Mouse (Mus musculus) left cerebral cortex, postnatal 14 days (tissue): ENCODE measurements around the gene Gzma. TPM values are rescaled to one million over a fixed set of nuclear protein-coding genes. Genes with fewer than 3 reads are reported as not detected.

ENCODE experiments used
- DNase-seq, 2 experiments: peaks; one replicate each; pipeline ENCODE4 v3.0.0; 2021 to 2022; ENCODE audit warnings: low spot score in 2 of 2, mixed read lengths in 1 of 2
- intact Hi-C: fragments of 180-260 bp; cut with DNase I; formaldehyde crosslinking; loops from one replicate; pipeline ENCODE4 v1.15.1; 2025
- long read RNA-seq, 2 experiments: library from polyadenylated mRNA; stranded (forward); transcript quantifications; one replicate each; pipeline ENCODE4 v2.0.0; 2021
- total RNA-seq, 2 experiments: library from RNA; stranded (reverse); gene quantifications; 2 replicates each; pipeline ENCODE4 v1.2.3; 2021

The Gzma gene
- total RNA-seq: not detected
- long read RNA-seq, experiment 1: 0 reads
- long read RNA-seq, experiment 2: 0 reads

GRCm38 (mm10) chr13:113100879-113101278 is at the start of gene Gzma:
Gzma (minus strand) TSS chr13:113100981.
- intact Hi-C loops: loop anchor here (1.0 kb wide), 1 partner anchor 9 kb away; no protein-coding TSS in a partner anchor
- DNase-seq: no peak

GRCm38 (mm10) chr13:113139597-113139996 is 38.8 kb upstream of the Gzma start:
- DNase-seq: no peak
- intact Hi-C loops: loop anchor here (2.0 kb wide), 2 partner anchors 85 to 93 kb away; partner anchors contain the start of gene Gpx8

GRCm38 (mm10) chr13:113129974-113130373 is 29.2 kb upstream of the Gzma start:
- peak; percentile 15 to 67 for DNase-seq
- intact Hi-C loops: no loop called here

DNA sequence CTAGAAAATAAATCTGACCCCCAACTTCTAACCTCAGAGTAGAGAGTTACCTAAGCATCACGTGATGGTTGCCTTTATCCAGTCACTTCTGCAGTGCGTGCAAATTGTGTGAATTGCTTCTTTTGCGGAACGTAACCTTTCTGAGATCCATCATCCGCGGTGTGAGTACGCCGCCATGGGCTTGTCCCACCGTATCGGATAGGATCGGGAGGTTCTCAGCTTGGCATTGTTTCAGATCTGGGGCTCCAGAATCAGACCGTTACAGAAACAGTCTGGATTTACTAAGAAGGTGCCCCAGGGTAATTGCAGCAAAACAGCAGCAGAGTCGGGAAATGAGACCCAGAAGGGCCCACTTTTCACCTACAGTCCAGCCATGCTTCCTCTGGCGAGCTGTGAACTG is 20.5 kb upstream of the Gzma start:
- intact Hi-C loops: no loop called here
- no peak for DNase-seq

GRCm38 (mm10) chr13:113120324-113121237 is 19.8 kb upstream of the Gzma start:
- no peak for DNase-seq
- intact Hi-C loops: no loop called here

- no peak for DNase-seq
- intact Hi-C loops: no loop called here
These were observed 18.2 kb upstream of the Gzma start for GRCm38 (mm10) chr13:113118977-113119376.

DNA sequence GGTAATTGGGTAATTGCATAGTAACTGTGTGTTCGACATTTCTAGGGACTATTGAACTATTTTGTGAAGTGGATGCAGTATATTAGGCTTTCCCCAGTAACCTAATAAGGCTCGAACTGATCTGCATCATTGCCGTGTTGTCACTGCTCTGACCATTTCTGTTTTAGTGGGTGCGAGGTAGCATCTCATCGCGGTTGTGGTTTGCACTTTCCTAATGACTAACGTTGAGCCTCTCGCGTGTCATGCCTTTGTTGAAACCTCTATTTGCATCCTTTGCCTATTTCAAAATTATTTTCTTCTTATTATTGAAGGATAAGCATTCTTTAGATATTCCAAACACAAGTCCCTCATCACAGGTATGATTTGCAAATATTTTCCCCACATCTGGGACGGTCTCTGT is 4.0 kb upstream of the Gzma start:
- intact Hi-C loops: no loop called here
- no peak for DNase-seq

- intact Hi-C loops: no loop called here
These were observed 1.0 kb upstream of the Gzma start for GRCm38 (mm10) chr13:113101804-113102203.

GRCm38 (mm10) chr13:113098406-113098805 is 2.4 kb downstream of the Gzma start:
- DNase-seq: no peak
- intact Hi-C loops: no loop called here

More at GRCm38 (mm10) chr13:113101804-113102203, 1.0 kb upstream of the Gzma start:
- no peak for DNase-seq

GRCm38 (mm10) chr13:113097011-113097410 is 3.8 kb downstream of the Gzma start:
- no peak for DNase-seq
- intact Hi-C loops: no loop called here

GRCm38 (mm10) chr13:113094618-113095017 is 6.2 kb downstream of the Gzma start:
- DNase-seq: no peak
- intact Hi-C loops: no loop called here

- intact Hi-C loops: no loop called here
- no peak for DNase-seq
These were observed 10.3 kb downstream of the Gzma start for GRCm38 (mm10) chr13:113090489-113090888.

- DNase-seq: no peak
- intact Hi-C loops: no loop called here
These were observed 13.4 kb downstream of the Gzma start for GRCm38 (mm10) chr13:113087226-113088017.

DNA sequence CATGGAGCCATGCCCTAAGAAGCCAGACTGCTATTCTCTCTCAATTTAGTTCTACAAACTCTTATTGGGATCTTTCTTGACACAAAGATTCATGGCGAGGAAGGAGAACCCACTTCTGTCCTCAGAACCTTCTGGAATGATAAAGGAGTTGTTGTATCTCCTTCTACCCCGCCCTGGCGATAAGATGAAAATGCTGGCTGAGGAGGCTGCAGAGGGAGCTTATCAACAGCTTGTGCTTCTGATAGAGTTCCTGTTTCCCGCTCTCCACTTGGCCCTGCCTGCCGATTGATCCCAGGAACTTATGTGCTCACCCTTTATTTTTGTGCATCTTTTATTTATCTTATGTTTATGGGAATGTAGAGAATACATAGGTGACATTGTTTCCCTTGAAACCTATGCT is 16.0 kb downstream of the Gzma start:
- no peak for DNase-seq
- intact Hi-C loops: no loop called here

DNA sequence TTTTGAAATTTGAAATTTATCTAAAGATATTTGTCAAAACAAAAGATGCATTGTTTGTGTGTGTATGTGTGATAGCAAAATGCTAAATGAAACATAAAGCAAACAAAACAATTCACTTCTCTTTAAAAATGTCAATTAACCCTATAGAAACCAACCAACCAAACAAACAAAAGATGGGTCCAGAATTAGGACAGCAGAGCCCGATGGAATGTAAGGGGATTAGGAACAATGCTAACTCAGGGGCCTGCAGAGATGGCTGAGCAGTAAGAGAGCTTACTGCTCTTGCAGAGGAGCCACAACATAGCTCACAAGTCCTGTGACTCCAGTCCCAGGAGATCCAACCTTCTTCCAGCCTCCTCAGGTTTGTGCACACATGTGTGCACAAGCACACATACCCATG is 18.7 kb downstream of the Gzma start:
- no peak for DNase-seq
- intact Hi-C loops: no loop called here

GRCm38 (mm10) chr13:113079021-113079420 is 21.8 kb downstream of the Gzma start:
- no peak for DNase-seq
- intact Hi-C loops: no loop called here

DNA sequence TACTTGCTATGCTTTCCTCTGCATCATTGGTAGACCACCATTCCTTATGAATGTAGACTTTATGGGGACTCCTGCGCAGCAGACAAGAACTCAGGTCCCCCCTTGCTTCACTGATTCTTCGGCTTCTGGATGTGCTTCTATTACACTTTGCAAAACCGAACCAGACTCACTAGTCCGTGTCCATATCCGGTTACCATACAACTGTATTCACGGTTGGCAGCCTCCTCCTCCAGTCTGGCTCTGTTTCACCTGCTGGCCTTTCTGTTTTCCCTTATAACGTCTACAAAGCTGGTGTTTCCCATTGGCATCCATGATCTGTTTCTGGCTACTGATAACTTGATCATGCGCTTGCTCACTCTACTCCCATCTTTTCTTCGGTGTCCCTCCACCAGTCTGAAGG is 36.2 kb downstream of the Gzma start:
- intact Hi-C loops: no loop called here
- DNase-seq: no peak

- no peak for DNase-seq
- intact Hi-C loops: no loop called here
These were observed 39.0 kb downstream of the Gzma start for GRCm38 (mm10) chr13:113061746-113062145.

DNA sequence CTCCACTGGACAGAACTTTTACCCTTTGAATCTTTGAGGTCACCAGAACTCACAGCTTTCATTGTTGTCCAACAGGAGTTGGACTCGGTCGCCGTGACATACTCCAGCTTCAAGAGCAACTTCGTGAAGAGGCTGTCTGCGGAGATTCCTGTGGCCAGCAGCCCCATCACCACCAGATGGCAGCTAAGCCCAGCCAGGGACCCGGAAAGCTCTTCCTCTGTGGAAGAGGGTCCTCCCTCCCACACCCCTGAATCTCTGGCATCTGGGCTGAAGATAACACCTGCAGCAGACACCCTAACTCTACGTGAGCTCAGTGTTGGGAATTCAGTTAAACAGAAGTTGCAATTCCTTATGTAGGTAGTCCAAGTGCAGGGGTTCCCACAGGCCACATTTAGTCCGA is 45.0 kb downstream of the Gzma start:
- intact Hi-C loops: loop anchor here (2.0 kb wide), 1 partner anchor 83 kb away; no protein-coding TSS in a partner anchor
- DNase-seq: peak in 1 of 2 experiments; percentile 37

- intact Hi-C loops: loop anchor here (2.0 kb wide), 1 partner anchor 85 kb away; no protein-coding TSS in a partner anchor
- no peak for DNase-seq
These were observed 46.6 kb downstream of the Gzma start for GRCm38 (mm10) chr13:113054230-113054629.
